Mouse (Mus musculus): ENCODE data around the gene Arl6. TPM values are rescaled to one million over a fixed set of nuclear protein-coding genes. Genes with fewer than 3 reads are reported as not detected.

The Arl6 gene
- total RNA-seq, 1 experiment = 13.6 TPM

DNA sequence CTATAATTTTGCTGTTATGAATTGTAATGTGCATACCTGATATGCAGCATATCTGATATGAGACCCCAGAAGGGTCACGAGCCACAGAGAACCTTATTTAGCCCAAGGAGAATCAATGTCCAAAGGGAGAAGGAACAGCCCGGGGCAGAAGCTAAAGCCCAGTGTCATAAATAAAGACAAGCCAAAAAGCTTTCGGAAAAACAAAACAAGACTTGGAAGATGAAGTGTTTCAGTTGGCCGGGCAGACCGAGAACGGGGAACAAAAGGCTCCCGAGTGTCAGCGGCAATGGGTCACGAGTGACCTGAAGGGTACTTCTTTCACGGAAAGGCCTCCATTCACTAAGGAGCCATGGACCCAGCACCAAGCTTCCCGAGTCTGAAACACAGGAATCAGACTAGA is 65.2 kb downstream of the Arl6 start:
- H3K36me3 ChIP-seq (ENCODE audit: control insufficient read depth, insufficient read depth, low read length, poor library complexity, severe bottlenecking) = no peaks in the 10 kb centered on the region
- H3K9me3 ChIP-seq (ENCODE audit: control insufficient read depth, insufficient read depth, low read depth, low read length) = no peaks in the 10 kb centered on the region
- in situ Hi-C loops (cut with MboI; ENCODE audit: low sequenced_read_pairs in 2 of 2, unreplicated experiment in 2 of 2) = no loop called here
- TF ChIP-seq ZC3H11A (IDR thresholded peaks at IDR 0.05; ENCODE audit: borderline replicate concordance, low read depth, low read length) (no peak), HCFC1 (IDR thresholded peaks at IDR 0.05; ENCODE audit: borderline replicate concordance, insufficient read depth, low read length) (no peak), MAFK (IDR thresholded peaks at IDR 0.05; ENCODE audit: insufficient read depth, low read depth, low read length) (no peak), CHD2 (IDR thresholded peaks at IDR 0.05; ENCODE audit: low read depth, low read length) (no peak), ZNF384 (IDR thresholded peaks at IDR 0.05; ENCODE audit: low read depth, low read length) (no peak)
- peaks cover 0 to 3% of the 10 kb centered on the region in 2 experiments; a peak in 1 of 4 replicates for H3K4me1 ChIP-seq (ENCODE audit: control insufficient read depth in 2 of 2, insufficient read depth in 2 of 2, low read length in 2 of 2, poor library complexity in 1 of 2)
- no peak for DNase-seq (ENCODE audit: low read depth, low spot score)
- no peak overlapping the region for H3K9ac ChIP-seq (ENCODE audit: insufficient read depth, low read depth, low read length, poor library complexity, severe bottlenecking)
- no peak overlapping the region for H3K27ac ChIP-seq (ENCODE audit: insufficient read depth, low read depth, low read length, poor library complexity, severe bottlenecking)
- no peak overlapping the region for H3K4me3 ChIP-seq (ENCODE audit: insufficient read depth in 1 of 2, low read depth in 1 of 2, low read length in 2 of 2, poor library complexity in 1 of 2, severe bottlenecking in 1 of 2)

DNA sequence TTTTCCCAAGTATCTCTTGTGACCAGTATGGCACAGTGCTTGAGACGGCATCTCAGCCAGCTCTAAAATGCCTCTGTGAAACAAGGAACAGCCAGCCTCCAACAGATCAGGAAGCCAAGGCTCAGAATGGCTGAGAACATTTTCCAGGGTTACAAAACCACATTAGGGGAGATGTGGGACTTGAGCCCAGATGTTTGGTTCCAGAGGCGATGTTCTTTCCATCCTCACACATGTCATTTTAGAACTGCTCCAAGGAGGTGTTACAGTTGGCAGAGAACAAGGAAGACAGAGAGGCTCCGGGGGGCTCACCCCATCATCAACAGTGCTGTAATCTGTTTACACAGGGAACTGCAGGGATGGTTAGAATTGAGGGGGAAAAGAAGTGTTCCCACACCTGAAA is 66.5 kb downstream of the Arl6 start:
- no peak for DNase-seq (ENCODE audit: low read depth, low spot score)
- Histone ChIP-seq H3K27ac (ENCODE audit: insufficient read depth, low read depth, low read length, poor library complexity, severe bottlenecking) (no peak overlapping the region), H3K4me1 (ENCODE audit: control insufficient read depth in 2 of 2, insufficient read depth in 2 of 2, low read length in 2 of 2, poor library complexity in 1 of 2) (peaks cover 3 to 5% of the 10 kb centered on the region in 2 experiments), H3K9ac (ENCODE audit: insufficient read depth, low read depth, low read length, poor library complexity, severe bottlenecking) (no peak overlapping the region), H3K4me3 (ENCODE audit: insufficient read depth in 1 of 2, low read depth in 1 of 2, low read length in 2 of 2, poor library complexity in 1 of 2, severe bottlenecking in 1 of 2) (no peak overlapping the region), H3K36me3 (ENCODE audit: control insufficient read depth, insufficient read depth, low read length, poor library complexity, severe bottlenecking) (no peaks in the 10 kb centered on the region), H3K9me3 (ENCODE audit: control insufficient read depth, insufficient read depth, low read depth, low read length) (no peaks in the 10 kb centered on the region)
- TF ChIP-seq CHD2 (IDR thresholded peaks at IDR 0.05; ENCODE audit: low read depth, low read length) = no peak
- TF ChIP-seq ZNF384 (IDR thresholded peaks at IDR 0.05; ENCODE audit: low read depth, low read length) = no peak
- TF ChIP-seq MAFK (IDR thresholded peaks at IDR 0.05; ENCODE audit: insufficient read depth, low read depth, low read length) = no peak
- no peak for TF ChIP-seq HCFC1 (IDR thresholded peaks at IDR 0.05; ENCODE audit: borderline replicate concordance, insufficient read depth, low read length)
- no peak for TF ChIP-seq ZC3H11A (IDR thresholded peaks at IDR 0.05; ENCODE audit: borderline replicate concordance, low read depth, low read length)
- in situ Hi-C loops (cut with MboI; ENCODE audit: low sequenced_read_pairs in 2 of 2, unreplicated experiment in 2 of 2) = no loop called here

DNA sequence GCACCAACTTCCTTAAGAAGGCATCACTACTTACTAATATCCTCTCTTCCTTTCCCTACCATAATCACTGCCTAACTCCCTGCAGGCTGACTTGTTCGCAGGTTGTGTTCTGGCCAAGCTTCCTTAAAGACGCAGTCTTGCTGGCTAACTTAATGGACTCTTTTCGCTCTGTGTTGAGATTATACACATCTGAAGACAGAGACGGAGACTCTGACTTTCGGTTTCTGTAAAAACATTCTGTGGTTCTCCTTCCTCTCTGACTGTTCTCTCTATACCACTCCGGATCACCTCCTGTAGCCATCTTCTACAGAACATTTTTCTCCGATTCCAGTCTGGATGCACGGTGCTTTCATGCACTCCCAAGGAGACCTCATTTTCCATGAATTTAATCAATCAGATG is 68.4 kb downstream of the Arl6 start:
- in situ Hi-C loops (cut with MboI; ENCODE audit: low sequenced_read_pairs in 2 of 2, unreplicated experiment in 2 of 2) = no loop called here
- DNase-seq (ENCODE audit: low read depth, low spot score) = no peak
- Histone ChIP-seq H3K27ac (ENCODE audit: insufficient read depth, low read depth, low read length, poor library complexity, severe bottlenecking) (no peak overlapping the region), H3K4me3 (ENCODE audit: insufficient read depth in 1 of 2, low read depth in 1 of 2, low read length in 2 of 2, poor library complexity in 1 of 2, severe bottlenecking in 1 of 2) (no peak overlapping the region), H3K9ac (ENCODE audit: insufficient read depth, low read depth, low read length, poor library complexity, severe bottlenecking) (no peak overlapping the region), H3K4me1 (ENCODE audit: control insufficient read depth in 2 of 2, insufficient read depth in 2 of 2, low read length in 2 of 2, poor library complexity in 1 of 2) (peaks cover 4 to 13% of the 10 kb centered on the region in 2 experiments), H3K36me3 (ENCODE audit: control insufficient read depth, insufficient read depth, low read length, poor library complexity, severe bottlenecking) (no peaks in the 10 kb centered on the region), H3K9me3 (ENCODE audit: control insufficient read depth, insufficient read depth, low read depth, low read length) (no peaks in the 10 kb centered on the region)
- TF ChIP-seq MAFK (IDR thresholded peaks at IDR 0.05; ENCODE audit: insufficient read depth, low read depth, low read length) (no peak), ZNF384 (IDR thresholded peaks at IDR 0.05; ENCODE audit: low read depth, low read length) (no peak), ZC3H11A (IDR thresholded peaks at IDR 0.05; ENCODE audit: borderline replicate concordance, low read depth, low read length) (no peak), CHD2 (IDR thresholded peaks at IDR 0.05; ENCODE audit: low read depth, low read length) (no peak), HCFC1 (IDR thresholded peaks at IDR 0.05; ENCODE audit: borderline replicate concordance, insufficient read depth, low read length) (no peak)

DNA sequence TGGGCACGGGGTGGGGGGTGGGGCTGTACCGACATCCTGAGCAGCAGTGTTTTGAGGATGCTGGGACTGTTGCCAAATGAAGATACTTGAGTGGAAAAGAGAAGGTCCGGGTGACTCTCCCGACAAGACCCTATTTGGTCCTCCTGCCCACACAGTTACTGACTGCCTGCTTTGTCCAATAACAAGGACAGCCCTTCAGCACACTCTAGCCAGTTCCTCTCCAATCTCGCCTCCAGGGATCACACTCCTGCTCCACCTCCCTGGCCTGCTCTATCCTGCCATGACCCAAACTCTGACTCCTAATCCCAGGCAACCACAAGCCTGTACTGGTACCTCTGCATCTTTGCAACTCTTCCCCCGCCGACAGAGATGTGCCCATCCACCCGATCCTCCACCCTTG is 69.4 kb downstream of the Arl6 start:
- TF ChIP-seq ZC3H11A (IDR thresholded peaks at IDR 0.05; ENCODE audit: borderline replicate concordance, low read depth, low read length) = no peak
- TF ChIP-seq MAFK (IDR thresholded peaks at IDR 0.05; ENCODE audit: insufficient read depth, low read depth, low read length) = no peak
- TF ChIP-seq ZNF384 (IDR thresholded peaks at IDR 0.05; ENCODE audit: low read depth, low read length) = no peak
- TF ChIP-seq CHD2 (IDR thresholded peaks at IDR 0.05; ENCODE audit: low read depth, low read length) = no peak
- TF ChIP-seq HCFC1 (IDR thresholded peaks at IDR 0.05; ENCODE audit: borderline replicate concordance, insufficient read depth, low read length) = no peak
- DNase-seq (ENCODE audit: low read depth, low spot score) = no peak
- Histone ChIP-seq H3K4me1 (ENCODE audit: control insufficient read depth in 2 of 2, insufficient read depth in 2 of 2, low read length in 2 of 2, poor library complexity in 1 of 2) (peaks cover 4 to 19% of the 10 kb centered on the region in 2 experiments), H3K27ac (ENCODE audit: insufficient read depth, low read depth, low read length, poor library complexity, severe bottlenecking) (no peak overlapping the region), H3K9me3 (ENCODE audit: control insufficient read depth, insufficient read depth, low read depth, low read length) (no peaks in the 10 kb centered on the region), H3K4me3 (ENCODE audit: insufficient read depth in 1 of 2, low read depth in 1 of 2, low read length in 2 of 2, poor library complexity in 1 of 2, severe bottlenecking in 1 of 2) (no peak overlapping the region), H3K36me3 (ENCODE audit: control insufficient read depth, insufficient read depth, low read length, poor library complexity, severe bottlenecking) (no peaks in the 10 kb centered on the region), H3K9ac (ENCODE audit: insufficient read depth, low read depth, low read length, poor library complexity, severe bottlenecking) (no peak overlapping the region)
- in situ Hi-C loops (cut with MboI; ENCODE audit: low sequenced_read_pairs in 2 of 2, unreplicated experiment in 2 of 2) = no loop called here

Measured in ES-E14 (cell line).